In the genomic region with DNA sequence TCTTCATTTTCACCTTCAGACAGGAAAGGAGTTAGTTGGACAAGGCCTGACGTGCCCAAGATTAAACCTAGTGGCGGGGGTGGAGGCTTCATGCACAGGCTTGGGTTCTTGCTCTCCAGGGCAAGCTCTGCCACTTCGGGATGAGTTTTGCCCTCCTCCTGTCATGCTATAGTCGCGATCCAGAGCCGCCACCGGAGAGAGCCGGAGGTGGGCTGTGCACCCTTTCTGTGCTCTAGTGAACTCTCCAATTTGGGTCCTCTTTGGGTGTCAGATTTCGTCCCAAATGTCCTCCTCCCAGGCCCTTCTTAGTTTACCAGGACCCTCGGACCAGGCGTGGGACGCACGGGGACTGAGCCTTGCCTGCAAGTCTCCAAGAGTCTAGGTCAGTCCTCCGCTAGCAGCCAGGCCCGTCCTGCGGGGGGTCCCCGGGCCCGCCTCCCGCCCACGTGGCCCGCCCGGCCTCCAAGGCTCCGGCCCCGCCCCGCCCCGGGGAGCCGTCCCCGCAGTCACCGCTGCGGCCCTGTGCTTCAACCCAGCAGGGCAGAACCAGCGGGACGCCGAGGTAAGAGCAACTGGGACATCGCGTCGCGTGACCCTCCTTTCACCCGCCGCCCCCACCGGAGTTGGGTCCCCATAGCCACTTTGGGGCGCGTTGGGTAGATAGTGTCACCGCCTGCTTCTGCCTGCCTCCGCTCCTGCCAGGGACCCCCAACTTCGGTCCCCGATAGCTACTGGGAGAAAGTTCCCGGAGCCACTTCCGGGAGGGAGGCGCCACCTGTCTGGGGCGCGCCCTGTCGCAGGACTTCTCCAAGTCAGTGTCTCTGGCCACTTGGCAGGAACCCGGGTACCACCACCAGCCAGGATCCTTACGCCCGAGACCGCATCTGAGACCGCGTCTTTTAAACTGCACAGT, we compare ENCODE assay signal across 7 mouse cellular contexts. TPM values are rescaled to one million over a fixed set of nuclear protein-coding genes. Genes with fewer than 3 reads are reported as not detected.
DNase-seq lines count a peak whose midpoint lies in the region; ATAC-seq and TF ChIP-seq lines count a peak whose summit lies in the region.

TSS of gene Arhgef3 (plus strand) at position 538 of the 913 bp plus-strand sequence.

- H3K36me3 ChIP-seq in hindbrain, postnatal 0 days (ENCODE audit: insufficient read depth, low read length) = no peaks in the 10 kb centered on the region
- no peaks in the 10 kb centered on the region for H3K36me3 ChIP-seq in limb, embryonic 10.5 days
- no peaks in the 10 kb centered on the region for H3K36me3 ChIP-seq in midbrain, embryonic 10.5 days
- no peaks in the 10 kb centered on the region for H3K36me3 ChIP-seq in stomach, embryonic 16.5 days (ENCODE audit: control insufficient read depth, insufficient read depth, low read length)

- H3K4me1 ChIP-seq in hindbrain, postnatal 0 days (ENCODE audit: insufficient read depth, low read length) = 0 out of 2 replicates have a peak, but pooled peaks cover 3% of the 10 kb centered on the region
- peaks cover 14% of the 10 kb centered on the region for H3K4me1 ChIP-seq in limb, embryonic 10.5 days
- peaks cover 12% of the 10 kb centered on the region for H3K4me1 ChIP-seq in midbrain, embryonic 10.5 days
- H3K4me1 ChIP-seq in stomach, embryonic 16.5 days (ENCODE audit: control insufficient read depth, insufficient read depth, low read length) = peaks cover 8% of the 10 kb centered on the region

- peak within 1 kb of the TSS; percentile 47 for H3K4me3 ChIP-seq in hindbrain, postnatal 0 days (ENCODE audit: low read length)
- peak within 1 kb of the TSS; percentile 62 for H3K4me3 ChIP-seq in limb, embryonic 10.5 days
- peak within 1 kb of the TSS; percentile 78 for H3K4me3 ChIP-seq in midbrain, embryonic 10.5 days
- H3K4me3 ChIP-seq in stomach, embryonic 16.5 days (replicated peaks; ENCODE audit: low read length) = peak within 1 kb of the TSS; percentile 70

- ATAC-seq in hindbrain, postnatal 0 days = peak; percentile 75; the same call in 1 of the 2 replicates
- peak; percentile 93 for ATAC-seq in stomach, embryonic 16.5 days (ENCODE audit: insufficient read depth, low FRiP score)

- no peak for TF ChIP-seq POLR2A in brain, embryonic 14.5 days (IDR thresholded peaks at IDR 0.05; ENCODE audit: borderline replicate concordance, extremely low read depth, insufficient read depth, insufficient read length, poor library complexity, severe bottlenecking)

- H3K4me2 ChIP-seq in hindbrain, postnatal 0 days (ENCODE audit: low read depth, low read length) = peak within 1 kb of the TSS; percentile 96
- H3K4me2 ChIP-seq in stomach, embryonic 16.5 days (ENCODE audit: low read depth, low read length) = peak within 1 kb of the TSS; percentile 97

- intact Hi-C loops in gastrocnemius, postnatal 14 days (cut with DNase I; ENCODE audit: low total_unique reads) = no loop called here

- DNase-seq in MN1 (ENCODE audit: low spot score) = peak; percentile 60
- peak; percentile 43 for DNase-seq in brain, embryonic 14.5 days (ENCODE audit: low read depth)
- DNase-seq in gastrocnemius, postnatal 14 days = peak; percentile 79
- peak; percentile 54 for DNase-seq in hindbrain, postnatal 0 days (ENCODE audit: low spot score)
- peak; percentile 77 for DNase-seq in limb, embryonic 10.5 days (ENCODE audit: low spot score)
- peak; percentile 60 for DNase-seq in midbrain, embryonic 10.5 days (ENCODE audit: low spot score)

- H3K27ac ChIP-seq in hindbrain, postnatal 0 days = no peak within 1 kb of the TSS
- peak within 1 kb of the TSS; percentile 70 for H3K27ac ChIP-seq in limb, embryonic 10.5 days
- peak within 1 kb of the TSS; percentile 61 for H3K27ac ChIP-seq in midbrain, embryonic 10.5 days (replicated peaks)
- H3K27ac ChIP-seq in stomach, embryonic 16.5 days (ENCODE audit: low read length) = peak within 1 kb of the TSS; percentile 48

- WGBS in hindbrain, postnatal 0 days = 2% methylated on average over 49 of the region's 58 CpGs
- WGBS in limb, embryonic 10.5 days = under 1% methylated on average over 58 of the region's 58 CpGs
- WGBS in midbrain, embryonic 10.5 days = under 1% methylated on average over 58 of the region's 58 CpGs
- WGBS in stomach, embryonic 16.5 days = under 1% methylated on average over 58 of the region's 58 CpGs

- TF ChIP-seq CTCF in brain, embryonic 14.5 days (IDR thresholded peaks at IDR 0.05; ENCODE audit: borderline replicate concordance, extremely low read depth, insufficient read depth, insufficient read length) = no peak
- TF ChIP-seq CTCF in hindbrain, postnatal 0 days (IDR thresholded peaks at IDR 0.05; ENCODE audit: low read depth) = 0 out of 2 replicates have a peak, but pooled peaks have one; percentile 8

- no peaks in the 10 kb centered on the region for H3K9me3 ChIP-seq in hindbrain, postnatal 0 days (ENCODE audit: low read length)
- H3K9me3 ChIP-seq in limb, embryonic 10.5 days (replicated peaks) = no peaks in the 10 kb centered on the region
- no peaks in the 10 kb centered on the region for H3K9me3 ChIP-seq in midbrain, embryonic 10.5 days (replicated peaks)
- no peaks in the 10 kb centered on the region for H3K9me3 ChIP-seq in stomach, embryonic 16.5 days (replicated peaks; ENCODE audit: control insufficient read depth, low read length)

- H3K9ac ChIP-seq in hindbrain, postnatal 0 days (replicated peaks; ENCODE audit: low read length) = peak within 1 kb of the TSS; percentile 28
- peak within 1 kb of the TSS; percentile 80 for H3K9ac ChIP-seq in stomach, embryonic 16.5 days (ENCODE audit: low read length)

- H3K27me3 ChIP-seq in hindbrain, postnatal 0 days (ENCODE audit: insufficient read depth, low read length) = peaks cover 18% of the 10 kb centered on the region; the same call in 1 of the 2 replicates
- H3K27me3 ChIP-seq in limb, embryonic 10.5 days (ENCODE audit: low read depth, poor library complexity, severe bottlenecking) = peaks cover 55% of the 10 kb centered on the region
- peaks cover 56% of the 10 kb centered on the region for H3K27me3 ChIP-seq in midbrain, embryonic 10.5 days (ENCODE audit: low read depth, poor library complexity, severe bottlenecking)
- no peaks in the 10 kb centered on the region for H3K27me3 ChIP-seq in stomach, embryonic 16.5 days (ENCODE audit: control insufficient read depth, insufficient read depth, low read length)

RNA-seq across cellular contexts. Expression of gene Arhgef3, which starts in this region (rescaled TPM):
- 2.5 and 4.9 TPM in 2 replicates for polyA plus RNA-seq in brain, embryonic 14.5 days (2012; rRNA removed)
- 10 to 100 TPM; 15.1 to 15.8 TPM for total RNA-seq in gastrocnemius, postnatal 14 days (2021)
- 19.8 and 21.9 TPM in 2 replicates for total RNA-seq in hindbrain, postnatal 0 days (2014; rRNA removed)
- 16.8 and 17.7 TPM in 2 replicates for polyA plus RNA-seq in hindbrain, postnatal 0 days (2015; fragmentation: Nextera tagmentation; extraction: Ambion mirVana)
- polyA plus RNA-seq in limb, embryonic 10.5 days (2016; fragmentation: Nextera tagmentation; extraction: Ambion mirVana) = 4.4 and 8.4 TPM in 2 replicates
- 1.6 and 1.9 TPM in 2 replicates for polyA plus RNA-seq in midbrain, embryonic 10.5 days (2016; fragmentation: Nextera tagmentation; extraction: Ambion mirVana)
- polyA plus RNA-seq in stomach, embryonic 16.5 days (2015; fragmentation: Nextera tagmentation; extraction: Ambion mirVana) = 20.9 and 22.8 TPM in 2 replicates
